Mouse (Mus musculus): ENCODE measurements around the gene Nod2. TPM values are rescaled to one million over a fixed set of nuclear protein-coding genes. Genes with fewer than 3 reads are reported as not detected.

Gene Nod2
- polyA plus RNA-seq, 1 experiment: 0.43 TPM

DNA sequence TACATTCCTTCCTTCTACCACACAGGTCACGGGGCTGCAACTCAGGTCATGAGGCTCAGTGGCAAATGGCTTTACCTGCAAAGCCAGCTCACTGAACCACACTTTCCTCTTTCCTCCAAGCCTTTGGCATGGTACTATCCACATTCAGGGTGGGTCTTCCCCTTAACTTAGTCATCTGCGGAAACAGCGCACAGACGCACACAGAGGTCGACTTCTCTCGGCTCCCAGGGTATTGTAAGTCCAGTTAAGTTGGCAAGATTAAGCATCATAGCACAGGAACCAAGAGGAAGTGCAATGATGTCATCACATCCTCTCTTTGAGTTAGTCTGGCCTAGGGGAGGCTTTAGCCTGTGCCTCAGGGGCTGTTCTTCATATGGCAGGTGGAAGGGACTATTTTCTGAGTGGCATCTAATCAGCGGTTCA is 13.8 kb upstream of the Nod2 start:
- no peaks in the 10 kb centered on the region for H3K36me3 ChIP-seq (ENCODE audit: control insufficient read depth, insufficient read depth)
- TF ChIP-seq CEBPB (IDR thresholded peaks at IDR 0.05; ENCODE audit: low read depth): no peak
- no peak for TF ChIP-seq CTCF (IDR thresholded peaks at IDR 0.05; ENCODE audit: control insufficient read depth, insufficient read depth, insufficient read length)
- TF ChIP-seq USF1 (IDR thresholded peaks at IDR 0.05; ENCODE audit: low read depth): no peak
- TF ChIP-seq MYOG (IDR thresholded peaks at IDR 0.05; ENCODE audit: control insufficient read depth, extremely low read depth, insufficient read length): no peak
- TF ChIP-seq FOSL1 (IDR thresholded peaks at IDR 0.05; ENCODE audit: insufficient read depth, low read length, poor library complexity, severe bottlenecking): no peak
- no peak for TF ChIP-seq MAX (IDR thresholded peaks at IDR 0.05)
- no peak for TF ChIP-seq MYOD1 (IDR thresholded peaks at IDR 0.05; ENCODE audit: control insufficient read depth, insufficient read length, low read depth)
- peaks cover 2% of the 10 kb centered on the region for H3K27me3 ChIP-seq (ENCODE audit: control insufficient read depth, insufficient read depth, insufficient read length)
- H3K4me3 ChIP-seq (ENCODE audit: insufficient read depth, poor library complexity, severe bottlenecking): no peak overlapping the region
- no peaks in the 10 kb centered on the region for H3K79me3 ChIP-seq (ENCODE audit: low read depth)
- no peaks in the 10 kb centered on the region for H3K79me2 ChIP-seq (ENCODE audit: control insufficient read depth, insufficient read depth)
- H3ac ChIP-seq (ENCODE audit: control insufficient read depth, insufficient read length, low read depth): no peak overlapping the region

DNA sequence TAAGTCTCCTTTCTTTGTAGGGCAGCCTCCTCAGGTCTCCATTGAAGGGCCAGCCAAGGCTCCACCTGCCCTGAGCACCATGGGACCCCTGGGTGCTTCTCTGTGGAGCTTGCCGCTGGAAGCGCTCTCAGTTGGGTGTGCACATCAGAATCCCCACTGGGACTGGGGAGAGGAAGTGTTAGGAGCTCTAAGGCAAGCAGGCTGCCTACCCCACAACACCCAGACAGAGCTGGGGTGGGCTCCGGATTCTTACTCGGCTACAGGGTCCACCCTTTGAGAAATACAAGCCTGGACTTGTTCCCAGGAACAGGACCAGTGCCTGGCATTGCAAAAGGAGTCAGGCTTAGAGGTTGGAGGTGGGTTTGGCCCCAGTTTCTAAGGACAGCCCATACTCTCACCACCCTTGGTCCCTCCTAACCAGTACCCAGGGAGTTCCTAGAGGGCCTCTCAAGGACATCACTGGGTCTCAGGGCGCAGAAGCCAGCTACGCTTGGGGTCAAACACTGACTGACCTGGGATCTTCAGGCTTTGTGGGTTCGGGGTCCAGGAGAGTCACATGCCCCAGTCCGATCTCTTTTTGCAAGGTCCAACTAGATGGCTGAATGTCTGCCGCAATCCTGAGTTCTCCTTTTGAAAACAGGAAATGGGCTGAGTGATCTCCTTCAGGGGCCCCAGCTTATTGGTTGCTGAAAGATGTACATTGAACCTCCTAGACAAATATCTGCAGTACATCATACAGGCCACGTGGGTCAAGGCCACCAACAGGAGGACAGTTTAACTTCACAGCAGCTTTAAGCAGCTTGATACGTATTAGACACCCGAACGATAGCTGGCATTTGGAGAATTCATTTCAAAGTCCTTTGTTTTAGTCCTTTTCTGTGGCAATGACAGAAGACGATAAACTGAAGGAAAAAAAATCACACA is 11.4 kb upstream of the Nod2 start, which contains the start of gene Snx20:
Gene Snx20, minus strand, starts transcription at position 655 of the 924 bp plus-strand sequence.
- H3K4me3 ChIP-seq (ENCODE audit: insufficient read depth, poor library complexity, severe bottlenecking): no peak within 1 kb of the TSS

DNA sequence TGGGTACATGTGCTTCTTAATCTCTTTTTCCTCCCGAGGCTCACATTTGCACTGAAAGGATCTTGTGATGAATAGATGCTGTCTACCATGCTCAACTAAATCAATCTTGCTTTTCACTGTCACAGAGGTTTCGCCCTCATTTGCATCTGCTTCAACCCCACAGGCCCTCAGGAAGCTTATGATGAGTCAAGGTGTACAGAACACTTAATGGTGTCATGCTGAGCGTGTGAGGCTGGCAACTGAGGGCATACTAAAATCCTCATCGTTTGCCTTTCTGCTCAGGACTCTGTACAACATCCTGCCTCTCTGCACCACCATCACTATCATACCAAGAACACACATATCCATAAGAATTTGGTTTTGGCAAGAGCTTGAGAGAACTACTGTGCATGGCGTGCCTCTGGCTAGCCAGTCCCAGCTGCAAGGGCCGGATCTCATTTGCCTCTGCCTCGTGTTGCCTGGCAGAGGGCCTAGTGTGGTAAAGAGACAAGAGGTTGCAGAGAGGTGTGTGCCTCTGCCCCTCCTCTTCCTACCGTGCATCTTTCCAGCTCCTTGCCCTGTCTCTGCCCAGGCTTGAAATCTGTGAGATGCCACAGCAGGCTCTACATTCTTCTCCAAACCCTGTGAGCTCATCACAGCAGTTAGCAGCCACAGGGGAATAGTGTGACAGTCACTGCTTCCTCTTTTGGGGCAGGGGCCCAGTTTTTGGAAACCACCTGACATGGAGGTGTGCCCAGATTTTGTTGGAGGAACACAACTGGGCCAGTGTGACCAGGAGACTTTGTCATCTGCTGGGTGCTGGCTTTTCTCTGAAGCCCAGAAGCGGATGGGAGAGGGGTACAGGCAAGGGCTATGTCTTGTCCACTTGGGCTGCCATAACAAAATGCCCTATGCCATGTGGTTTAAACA is 9.8 kb upstream of the Nod2 start:
- Histone ChIP-seq H3K4me3 (ENCODE audit: insufficient read depth, poor library complexity, severe bottlenecking) (no peak overlapping the region), H3K79me3 (ENCODE audit: low read depth) (no peaks in the 10 kb centered on the region), H3ac (ENCODE audit: control insufficient read depth, insufficient read length, low read depth) (no peak overlapping the region), H3K27me3 (ENCODE audit: control insufficient read depth, insufficient read depth, insufficient read length) (no peaks in the 10 kb centered on the region), H3K79me2 (ENCODE audit: control insufficient read depth, insufficient read depth) (no peaks in the 10 kb centered on the region), H3K36me3 (ENCODE audit: control insufficient read depth, insufficient read depth) (no peaks in the 10 kb centered on the region)
- TF ChIP-seq MAX (IDR thresholded peaks at IDR 0.05): no peak
- no peak for TF ChIP-seq CTCF (IDR thresholded peaks at IDR 0.05; ENCODE audit: control insufficient read depth, insufficient read depth, insufficient read length)
- no peak for TF ChIP-seq USF1 (IDR thresholded peaks at IDR 0.05; ENCODE audit: low read depth)
- TF ChIP-seq MYOD1 (IDR thresholded peaks at IDR 0.05; ENCODE audit: control insufficient read depth, insufficient read length, low read depth): no peak
- TF ChIP-seq FOSL1 (IDR thresholded peaks at IDR 0.05; ENCODE audit: insufficient read depth, low read length, poor library complexity, severe bottlenecking): no peak
- no peak for TF ChIP-seq CEBPB (IDR thresholded peaks at IDR 0.05; ENCODE audit: low read depth)
- TF ChIP-seq MYOG (IDR thresholded peaks at IDR 0.05; ENCODE audit: control insufficient read depth, extremely low read depth, insufficient read length): no peak

More for the DNA sequence above, 11.4 kb upstream of the Nod2 start, which contains the start of gene Snx20:
- H3ac ChIP-seq (ENCODE audit: control insufficient read depth, insufficient read length, low read depth): no peak within 1 kb of the TSS
- TF ChIP-seq FOSL1 (IDR thresholded peaks at IDR 0.05; ENCODE audit: insufficient read depth, low read length, poor library complexity, severe bottlenecking) (no peak), CTCF (IDR thresholded peaks at IDR 0.05; ENCODE audit: control insufficient read depth, insufficient read depth, insufficient read length) (no peak), MYOD1 (IDR thresholded peaks at IDR 0.05; ENCODE audit: control insufficient read depth, insufficient read length, low read depth) (no peak)
- no peaks in the 10 kb centered on the region for H3K79me3 ChIP-seq (ENCODE audit: low read depth)
- no peaks in the 10 kb centered on the region for H3K27me3 ChIP-seq (ENCODE audit: control insufficient read depth, insufficient read depth, insufficient read length)
- no peaks in the 10 kb centered on the region for H3K36me3 ChIP-seq (ENCODE audit: control insufficient read depth, insufficient read depth)
- no peaks in the 10 kb centered on the region for H3K79me2 ChIP-seq (ENCODE audit: control insufficient read depth, insufficient read depth)

- TF ChIP-seq CEBPB (IDR thresholded peaks at IDR 0.05; ENCODE audit: low read depth): no peak
- no peak for TF ChIP-seq CTCF (IDR thresholded peaks at IDR 0.05; ENCODE audit: control insufficient read depth, insufficient read depth, insufficient read length)
- no peak for TF ChIP-seq USF1 (IDR thresholded peaks at IDR 0.05; ENCODE audit: low read depth)
- no peak for TF ChIP-seq MAX (IDR thresholded peaks at IDR 0.05)
- no peak for TF ChIP-seq FOSL1 (IDR thresholded peaks at IDR 0.05; ENCODE audit: insufficient read depth, low read length, poor library complexity, severe bottlenecking)
- no peak for TF ChIP-seq MYOD1 (IDR thresholded peaks at IDR 0.05; ENCODE audit: control insufficient read depth, insufficient read length, low read depth)
- no peak for TF ChIP-seq MYOG (IDR thresholded peaks at IDR 0.05; ENCODE audit: control insufficient read depth, extremely low read depth, insufficient read length)
- H3K79me2 ChIP-seq (ENCODE audit: control insufficient read depth, insufficient read depth): no peaks in the 10 kb centered on the region
- no peak overlapping the region for H3K4me3 ChIP-seq (ENCODE audit: insufficient read depth, poor library complexity, severe bottlenecking)
- no peaks in the 10 kb centered on the region for H3K36me3 ChIP-seq (ENCODE audit: control insufficient read depth, insufficient read depth)
- H3ac ChIP-seq (ENCODE audit: control insufficient read depth, insufficient read length, low read depth): no peak overlapping the region
- H3K27me3 ChIP-seq (ENCODE audit: control insufficient read depth, insufficient read depth, insufficient read length): no peaks in the 10 kb centered on the region
- H3K79me3 ChIP-seq (ENCODE audit: low read depth): no peaks in the 10 kb centered on the region
Observed at GRCm38 (mm10) chr8:88638908-88639307, 8.2 kb upstream of the Nod2 start.

DNA sequence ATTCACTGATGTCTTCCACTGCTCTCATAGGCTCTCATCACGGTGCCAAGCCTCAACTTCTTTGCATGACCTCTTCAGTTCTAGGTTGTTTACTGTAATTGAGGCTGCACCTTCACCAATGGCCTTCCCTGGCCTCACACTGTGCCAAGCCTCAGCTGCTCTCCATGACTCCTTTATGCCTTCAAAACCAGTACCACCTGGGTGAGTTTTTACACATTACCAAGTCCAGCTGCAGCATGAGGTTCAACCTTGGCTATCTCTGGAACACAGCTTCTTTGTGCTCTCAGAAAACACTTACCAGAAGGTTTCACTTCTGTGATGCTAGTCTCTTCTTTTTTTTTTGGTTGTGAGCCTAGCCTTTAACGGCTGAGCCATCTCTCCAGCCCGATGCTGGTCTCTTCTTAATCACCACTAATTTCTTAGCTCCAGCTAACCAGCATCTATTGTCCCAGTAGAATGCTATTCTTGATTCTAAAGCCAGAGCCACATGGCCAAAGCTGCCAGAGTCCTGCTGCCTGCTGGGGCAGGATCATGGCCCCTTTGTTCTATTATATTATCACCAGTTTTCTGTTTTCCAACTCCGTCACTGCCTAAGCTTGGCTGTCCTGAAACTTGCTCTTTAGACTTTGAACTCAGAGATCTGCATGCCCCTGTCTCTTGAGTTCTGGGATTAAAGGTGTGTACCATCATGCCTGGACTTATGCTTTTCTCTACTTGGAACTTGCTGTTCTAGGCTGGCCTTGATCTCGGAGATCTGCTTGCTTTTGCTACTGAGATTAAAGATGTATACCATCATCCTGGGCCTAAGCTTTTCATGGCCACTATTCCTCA is 4.2 kb upstream of the Nod2 start:
- TF ChIP-seq CEBPB (IDR thresholded peaks at IDR 0.05; ENCODE audit: low read depth) (no peak), MYOG (IDR thresholded peaks at IDR 0.05; ENCODE audit: control insufficient read depth, extremely low read depth, insufficient read length) (no peak), MYOD1 (IDR thresholded peaks at IDR 0.05; ENCODE audit: control insufficient read depth, insufficient read length, low read depth) (no peak), FOSL1 (IDR thresholded peaks at IDR 0.05; ENCODE audit: insufficient read depth, low read length, poor library complexity, severe bottlenecking) (no peak), MAX (IDR thresholded peaks at IDR 0.05) (no peak), CTCF (IDR thresholded peaks at IDR 0.05; ENCODE audit: control insufficient read depth, insufficient read depth, insufficient read length) (no peak), USF1 (IDR thresholded peaks at IDR 0.05; ENCODE audit: low read depth) (no peak)
- H3K36me3 ChIP-seq (ENCODE audit: control insufficient read depth, insufficient read depth): no peaks in the 10 kb centered on the region
- no peak overlapping the region for H3K4me3 ChIP-seq (ENCODE audit: insufficient read depth, poor library complexity, severe bottlenecking)
- H3ac ChIP-seq (ENCODE audit: control insufficient read depth, insufficient read length, low read depth): no peak overlapping the region
- H3K79me2 ChIP-seq (ENCODE audit: control insufficient read depth, insufficient read depth): no peaks in the 10 kb centered on the region
- no peaks in the 10 kb centered on the region for H3K79me3 ChIP-seq (ENCODE audit: low read depth)
- H3K27me3 ChIP-seq (ENCODE audit: control insufficient read depth, insufficient read depth, insufficient read length): no peaks in the 10 kb centered on the region

All from C2C12 (cell line).